ENCODE assay signal across 31 mouse cellular contexts in genomic region chr16:87136503-87136902, GRCm38 (mm10).
"Had no signal": no experiment of that assay in that cellular context is flagged by ENCODE, and none has a peak within 500 bp of the region (broad histone marks: within the 10 kb centered on the region; RNA-seq: fewer than 3 reads in every experiment).

No protein-coding gene starts in this region.

- H3K9ac ChIP-seq: heart, embryonic 12.5 days; heart, embryonic 13.5 days; heart, embryonic 15.5 days; hindbrain, embryonic 12.5 days; hindbrain, embryonic 13.5 days; hindbrain, embryonic 14.5 days; hindbrain, embryonic 15.5 days; intestine, embryonic 15.5 days; kidney, embryonic 15.5 days had no signal

- H3K27me3 ChIP-seq: heart, embryonic 12.5 days; heart, embryonic 13.5 days; heart, embryonic 15.5 days; hindbrain, embryonic 12.5 days; hindbrain, embryonic 13.5 days; hindbrain, embryonic 15.5 days; intestine, embryonic 15.5 days; kidney, embryonic 15.5 days had no signal

- H3K4me3 ChIP-seq: heart, embryonic 12.5 days; heart, embryonic 13.5 days; heart, embryonic 15.5 days; hindbrain, embryonic 10.5 days; hindbrain, embryonic 12.5 days; hindbrain, embryonic 13.5 days; hindbrain, embryonic 15.5 days; intestine, embryonic 15.5 days; kidney, embryonic 15.5 days; layer of hippocampus, adult 2 months; left cerebral cortex, adult 2 months had no signal

- H3K4me1 ChIP-seq: hindbrain, embryonic 10.5 days; hindbrain, embryonic 12.5 days; hindbrain, embryonic 13.5 days; hindbrain, embryonic 15.5 days; intestine, embryonic 15.5 days; kidney, embryonic 15.5 days had no signal

- H3K4me2 ChIP-seq: heart, embryonic 11.5 days; heart, embryonic 12.5 days; heart, embryonic 13.5 days; heart, embryonic 15.5 days; hindbrain, embryonic 12.5 days; hindbrain, embryonic 13.5 days; hindbrain, embryonic 14.5 days; hindbrain, embryonic 15.5 days; intestine, embryonic 15.5 days; kidney, embryonic 15.5 days had no signal

- H3K9me3 ChIP-seq: heart, embryonic 13.5 days; heart, embryonic 15.5 days; hindbrain, embryonic 10.5 days; hindbrain, embryonic 12.5 days; hindbrain, embryonic 13.5 days; hindbrain, embryonic 15.5 days; intestine, embryonic 15.5 days; kidney, embryonic 15.5 days had no signal

- DNase-seq: heart, postnatal 10 days; heart, postnatal 14 days; heart, postnatal 36 days; heart, postnatal 4 days; kidney, adult 11 months; kidney, adult 18-20 months; kidney, adult 2 months; kidney, adult 8-10 months; kidney, adult 9 months; kidney, postnatal 10 days; kidney, postnatal 14 days; kidney, postnatal 25 days; kidney, postnatal 36 days; kidney, postnatal 4 days; layer of hippocampus, adult 9-11 months; layer of hippocampus, postnatal 36 days had no signal

- H3K36me3 ChIP-seq: heart, embryonic 12.5 days; heart, embryonic 13.5 days; heart, embryonic 15.5 days; hindbrain, embryonic 10.5 days; hindbrain, embryonic 12.5 days; hindbrain, embryonic 13.5 days; hindbrain, embryonic 15.5 days; intestine, embryonic 15.5 days; kidney, embryonic 15.5 days had no signal

- H3K27ac ChIP-seq: heart, embryonic 13.5 days; heart, embryonic 15.5 days; hindbrain, embryonic 10.5 days; hindbrain, embryonic 12.5 days; hindbrain, embryonic 13.5 days; hindbrain, embryonic 14.5 days; hindbrain, embryonic 15.5 days; hindbrain, postnatal 0 days; intestine, embryonic 15.5 days; kidney, embryonic 15.5 days; kidney, postnatal 0 days; layer of hippocampus, adult 2 months; left cerebral cortex, adult 2 months had no signal
